Mouse (Mus musculus) ZHBTc4 (cell line): ENCODE measurements around the gene Snrnp25.

Source experiments
- DNase-seq: peaks from one replicate; pipeline ENCODE4 v3.0.0-alpha.2; 2011; ENCODE audit warnings: low read depth, low spot score

Gene Snrnp25

GRCm38 (mm10) chr11:32244064-32244463, 38.8 kb downstream of the Snrnp25 start:
- no peak for DNase-seq

DNA sequence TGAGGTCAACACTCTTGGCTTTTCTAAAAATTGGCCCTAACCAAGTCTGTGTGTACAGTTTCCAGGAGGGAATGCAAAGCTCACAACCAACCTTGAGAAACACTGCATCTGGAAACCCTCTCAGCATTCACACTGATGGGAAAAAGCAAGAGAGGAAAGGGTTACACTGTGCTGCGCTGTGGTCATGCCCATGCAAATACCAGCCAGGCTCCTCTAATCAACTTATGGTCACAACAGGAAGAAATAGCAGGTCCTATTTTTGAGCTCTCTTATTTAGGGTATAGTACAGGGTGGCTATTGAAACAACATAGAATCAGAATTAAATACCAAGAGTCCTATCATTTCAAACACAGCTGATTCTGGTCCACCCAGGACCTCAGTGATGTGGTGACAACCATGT, 39.4 kb downstream of the Snrnp25 start:
- DNase-seq: no peak

GRCm38 (mm10) chr11:32245614-32246013, 40.4 kb downstream of the Snrnp25 start:
- DNase-seq: no peak

DNA sequence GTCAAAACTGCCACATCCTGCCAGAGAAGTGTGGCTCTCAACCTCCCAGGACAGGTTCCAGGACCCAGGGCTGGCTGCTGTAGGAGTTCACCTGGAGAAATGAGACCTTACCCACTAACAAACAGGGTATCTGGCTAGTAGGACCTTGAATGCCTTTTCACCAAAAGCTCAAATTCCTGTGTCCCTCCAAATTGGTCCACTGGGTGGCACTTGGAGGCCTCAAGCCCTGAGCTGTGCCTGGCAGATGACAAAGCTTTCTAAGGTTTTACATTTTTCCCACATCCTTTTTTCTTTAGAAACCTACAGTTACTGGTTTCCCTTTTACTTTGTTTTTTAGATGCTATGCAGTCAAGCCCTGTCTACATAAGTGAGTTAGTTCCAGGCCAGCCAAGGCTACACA, 41.9 kb downstream of the Snrnp25 start:
- DNase-seq: no peak

- DNase-seq: no peak
These were observed 43.1 kb downstream of the Snrnp25 start for GRCm38 (mm10) chr11:32248350-32248749.

DNA sequence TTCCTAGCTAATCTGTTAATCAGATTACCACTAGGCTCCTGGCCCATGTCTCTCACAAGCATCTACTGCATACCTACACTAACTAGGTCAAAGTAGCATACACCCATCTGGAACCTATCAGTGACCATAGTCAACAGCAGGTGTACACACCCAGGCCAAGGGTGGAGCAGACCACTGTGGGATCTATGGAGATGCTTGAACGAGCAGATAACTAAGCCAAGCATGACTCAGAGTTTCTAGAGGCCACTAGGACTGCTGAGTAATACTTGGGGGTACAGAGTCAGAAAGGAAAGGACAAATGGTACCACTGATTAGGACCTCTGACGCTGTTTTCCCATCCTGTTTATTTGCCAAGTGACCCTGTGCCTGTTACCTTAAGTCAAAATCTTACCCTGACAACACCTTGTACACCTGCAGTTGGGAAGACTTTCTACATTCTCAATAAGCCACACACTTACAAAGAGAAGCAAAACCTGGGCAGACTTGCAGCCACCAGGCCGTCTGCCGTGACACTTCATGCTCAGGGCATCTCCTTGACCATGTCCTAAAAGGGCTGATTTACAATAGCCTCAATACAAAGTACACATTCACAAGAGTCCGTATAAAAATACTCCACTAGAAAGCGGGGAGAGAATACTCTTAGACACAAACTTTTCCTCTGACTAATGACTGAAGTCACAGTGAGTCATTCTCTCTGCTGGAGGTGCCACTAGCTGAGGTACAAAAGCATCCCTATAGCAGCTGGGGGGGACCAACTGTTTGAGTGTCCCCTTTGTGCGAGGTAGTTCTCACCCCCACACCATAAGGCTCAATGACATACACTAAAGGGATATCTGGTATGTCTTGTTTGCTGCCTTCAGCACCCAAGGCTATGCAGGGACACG, 45.9 kb downstream of the Snrnp25 start:
- DNase-seq: no peak

- DNase-seq: no peak
These were observed 47.9 kb downstream of the Snrnp25 start for GRCm38 (mm10) chr11:32253121-32253520.

DNA sequence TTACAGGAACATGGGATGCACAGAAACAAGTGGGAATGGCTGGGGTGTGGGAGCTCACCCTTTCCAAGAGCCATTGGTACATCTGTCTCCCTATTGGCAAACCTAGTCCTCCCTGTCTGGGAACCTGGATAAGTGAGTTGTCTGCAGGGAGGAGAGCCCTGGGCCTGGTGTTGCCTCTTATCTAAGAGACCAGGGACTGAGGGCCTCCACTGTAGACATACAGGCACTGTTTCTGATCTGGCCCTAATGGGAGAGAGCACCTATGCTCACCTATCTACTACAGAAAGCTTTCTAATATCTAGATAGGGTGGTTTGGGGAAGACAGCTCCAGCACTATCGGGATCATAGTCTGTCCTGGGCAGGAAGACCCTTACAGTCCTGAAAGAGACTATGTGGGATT, 50.9 kb downstream of the Snrnp25 start:
- no peak for DNase-seq

DNA sequence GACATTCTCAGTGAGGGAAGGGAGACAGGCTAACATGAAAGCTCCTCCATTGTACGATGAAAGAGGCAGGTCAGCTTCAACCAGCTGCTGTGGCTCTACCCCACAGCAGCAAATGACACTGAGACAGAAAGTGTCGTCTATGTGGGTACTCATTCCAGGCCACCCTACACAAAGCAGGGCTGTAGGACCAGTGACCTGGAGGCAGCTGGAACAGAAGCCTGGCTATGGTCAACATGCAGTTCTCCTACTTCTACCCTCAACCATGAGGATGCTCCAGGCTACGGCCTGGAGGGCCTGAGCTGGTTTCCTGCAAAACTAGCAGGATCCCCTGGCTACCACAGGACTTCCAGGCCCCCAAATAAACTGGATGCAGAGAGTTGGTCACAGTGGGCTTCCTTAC, 51.4 kb downstream of the Snrnp25 start:
- DNase-seq: no peak
